Mouse (Mus musculus) spleen, adult 18-20 months (tissue): Measurements from ENCODE around the gene Btf3.

Experiments
- DNase-seq, 2 experiments: peaks; one replicate each; pipeline ENCODE4 v3.0.0; 2022; ENCODE audit warnings: mixed read lengths in 2 of 2

Gene Btf3

DNA sequence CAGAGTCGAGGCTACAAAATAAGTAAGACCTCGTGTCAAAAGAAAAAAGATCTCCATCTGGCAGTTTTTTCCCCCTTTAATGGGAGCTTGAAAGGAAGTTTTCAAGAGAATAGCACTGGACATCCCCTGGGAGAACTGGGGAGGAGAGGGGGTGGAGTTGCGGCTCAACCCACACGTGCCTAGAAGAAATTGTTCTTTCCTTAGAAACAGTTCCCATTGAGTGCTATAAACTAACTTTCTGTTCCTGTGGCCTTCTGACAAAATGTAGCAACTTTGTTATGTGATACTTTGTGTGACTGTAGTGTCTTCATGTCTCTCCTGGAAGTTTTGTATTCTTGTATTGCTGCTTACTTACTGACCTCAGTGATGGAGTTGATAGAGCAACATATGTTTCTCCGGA is 52.7 kb downstream of the Btf3 start:
- no peak for DNase-seq

DNA sequence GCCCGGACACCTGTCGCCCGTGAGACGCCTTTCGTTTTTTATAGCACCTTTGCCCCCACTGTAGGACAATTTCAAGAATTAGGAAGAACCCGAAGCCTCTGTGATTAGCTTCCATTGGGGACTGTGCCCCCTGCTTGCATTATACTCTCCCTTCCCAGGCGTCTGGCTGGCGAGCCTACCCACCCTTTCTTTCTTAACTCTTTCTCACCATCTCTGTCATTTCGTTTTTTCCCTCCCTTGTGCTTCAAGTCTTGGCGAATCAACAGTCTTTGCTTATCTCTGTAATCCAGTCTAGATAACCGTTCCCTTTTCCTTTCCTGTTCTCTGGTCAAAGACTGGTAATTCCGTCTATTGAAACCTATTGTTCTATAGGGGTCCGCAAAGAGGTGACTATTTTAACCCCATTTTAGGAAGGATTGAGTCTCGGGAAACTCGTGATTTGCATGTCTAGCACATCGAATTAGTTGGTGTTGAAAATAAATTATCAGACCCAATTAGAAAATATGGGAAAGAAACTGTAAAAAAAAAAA is 53.3 kb downstream of the Btf3 start:
- no peak for DNase-seq

DNA sequence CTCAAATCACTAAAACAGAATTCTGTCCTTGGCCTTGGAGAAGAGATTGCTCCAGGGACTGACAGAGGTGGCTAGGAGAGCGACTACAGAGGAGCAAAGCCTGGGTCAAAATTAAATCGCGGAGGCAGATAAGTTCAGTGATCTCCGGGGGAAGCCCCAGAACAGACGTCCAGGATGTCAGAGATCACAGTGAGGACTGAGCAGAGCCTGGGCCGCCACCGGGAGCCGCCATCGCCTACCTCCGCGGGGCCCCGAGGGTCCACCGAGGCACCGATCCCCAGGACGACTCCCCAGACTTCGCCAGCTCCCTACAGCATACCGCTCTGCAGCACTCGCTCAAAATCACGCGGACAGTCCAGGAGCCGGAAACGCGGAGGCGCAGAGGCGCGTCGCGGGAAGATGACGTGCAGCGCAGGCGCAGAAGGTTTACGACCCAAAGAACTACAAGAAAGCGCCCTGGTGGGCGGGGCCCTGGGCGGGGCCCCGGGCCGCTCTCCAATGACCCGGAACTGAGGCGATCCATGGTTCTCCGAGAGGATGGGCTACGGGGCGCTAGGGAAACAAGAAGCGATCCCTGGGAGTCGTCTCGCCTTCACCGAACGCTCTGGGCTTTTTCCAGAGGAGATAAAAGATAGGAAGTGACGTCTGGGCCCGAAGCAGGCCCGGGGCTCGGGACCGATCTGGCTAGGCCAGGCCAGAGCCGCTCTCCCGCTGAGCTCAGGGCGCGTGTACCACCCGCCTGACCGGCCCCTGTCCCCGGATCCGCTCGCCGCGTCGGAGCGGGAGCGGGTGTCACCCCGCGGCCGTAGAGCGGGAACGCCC is 54.0 kb downstream of the Btf3 start, which contains the start of the genes Utp15 and Ankra2:
Gene Utp15, minus strand, starts transcription at position 406 of the 822 bp plus-strand sequence.
Gene Ankra2, plus strand, starts transcription at position 439 of the 822 bp plus-strand sequence.
- peak; percentile 94 to 97 for DNase-seq
